Mouse (Mus musculus): ENCODE data around the gene Vgll4.

DNA sequence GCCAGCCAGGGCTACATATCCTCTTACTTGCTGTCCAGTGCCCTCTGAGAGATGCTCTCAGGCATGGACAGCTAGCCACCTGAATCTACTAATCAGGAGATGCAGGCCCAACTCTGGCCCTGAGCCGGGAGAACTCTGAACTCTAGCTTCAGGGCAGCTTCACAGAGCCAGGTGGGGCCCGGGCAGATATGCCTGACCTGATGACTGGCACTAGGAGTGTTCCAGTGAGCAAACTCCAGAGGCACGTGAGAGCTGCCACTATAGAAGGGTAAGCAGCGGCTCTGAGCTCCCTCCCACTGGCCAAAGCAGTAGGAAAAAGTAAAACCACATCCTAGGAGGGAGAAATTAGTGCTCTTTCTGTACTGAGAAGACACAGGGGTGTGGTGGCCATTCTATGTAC lies 43.8 kb upstream of the Vgll4 start:
- TF ChIP-seq CTCF (IDR thresholded peaks at IDR 0.05) (no peak), POLR2A (IDR thresholded peaks at IDR 0.05; ENCODE audit: insufficient read depth, low read depth, low read length) (no peak), EP300 (IDR thresholded peaks at IDR 0.05; ENCODE audit: insufficient read depth, low read depth, low read length) (no peak)

All from heart, adult 2 months (tissue).